Mouse (Mus musculus) limb, embryonic 10.5 days (tissue): ENCODE data around the gene Stat5b. TPM values are rescaled to one million over a fixed set of nuclear protein-coding genes. Genes with fewer than 3 reads are reported as not detected.

Source experiments
- DNase-seq: peaks from one replicate; pipeline ENCODE4 v3.0.0-alpha.2; 2017; ENCODE audit warnings: low spot score
- H3K27ac ChIP-seq: fragments of 300-500 bp; sonication (generic); 2 replicates; pipeline ENCODE4 v1.5.1; 2016; ENCODE audit warnings: mild to moderate bottlenecking
- H3K27me3 ChIP-seq: fragments of 300-500 bp; sonication (generic); 2 replicates; pipeline ENCODE4 v1.6.1; 2016; ENCODE audit warnings: low read depth, mild to moderate bottlenecking; ENCODE audit not compliant: poor library complexity, severe bottlenecking
- H3K36me3 ChIP-seq: fragments of 300-500 bp; sonication (generic); 2 replicates; pipeline ENCODE4 v1.6.1; 2016; ENCODE audit warnings: mild to moderate bottlenecking, moderate library complexity
- H3K4me1 ChIP-seq: fragments of 300-500 bp; sonication (generic); 2 replicates; pipeline ENCODE4 v1.6.1; 2016
- H3K4me3 ChIP-seq: fragments of 300-500 bp; sonication (generic); 2 replicates; pipeline ENCODE4 v1.5.1; 2016; ENCODE audit warnings: mild to moderate bottlenecking, moderate library complexity
- H3K9me3 ChIP-seq: fragments of 300-500 bp; sonication (generic); replicated peaks from 2 replicates; pipeline ENCODE4 v1.6.1; 2016; ENCODE audit warnings: mild to moderate bottlenecking
- WGBS: fragments of 180-500 bp; shearing (Covaris S2); methylation state at CpG from one replicate; pipeline ENCODE4 v1.1.7; 2016; 5-methylcytosine and 5-hydroxymethylcytosine counted together
- polyA plus RNA-seq: library from polyadenylated mRNA; unstranded; fragments of >200 nt; fragmentation: Nextera tagmentation; extraction: Ambion mirVana; gene quantifications from 2 replicates; pipeline ENCODE4 v1.2.1, GENCODE M21; 2016

Gene Stat5b
- polyA plus RNA-seq, 1 experiment from 2014 or later: 15.6 TPM

GRCm38 (mm10) chr11:100887236-100887635 lies 36.7 kb upstream of the Stat5b start:
- Histone ChIP-seq H3K27me3 (no peaks in the 10 kb centered on the region), H3K4me1 (0 out of 2 replicates have a peak, but pooled peaks cover 6% of the 10 kb centered on the region), H3K4me3 (no peak overlapping the region), H3K36me3 (peaks cover 25% of the 10 kb centered on the region; the same call in 1 of the 2 replicates), H3K9me3 (no peaks in the 10 kb centered on the region), H3K27ac (no peak overlapping the region)
- 88% methylated on average over 4 of the region's 4 CpGs for WGBS
- no peak for DNase-seq

- Histone ChIP-seq H3K4me3 (no peak overlapping the region), H3K27me3 (no peaks in the 10 kb centered on the region), H3K4me1 (0 out of 2 replicates have a peak, but pooled peaks cover 6% of the 10 kb centered on the region), H3K9me3 (no peaks in the 10 kb centered on the region), H3K27ac (no peak overlapping the region), H3K36me3 (peaks cover 25% of the 10 kb centered on the region; the same call in 1 of the 2 replicates)
- WGBS: 36% methylated on average over 8 of the region's 8 CpGs
- no peak for DNase-seq
These were observed 35.7 kb upstream of the Stat5b start for GRCm38 (mm10) chr11:100886188-100886740.

GRCm38 (mm10) chr11:100885472-100885871 lies 34.9 kb upstream of the Stat5b start:
- Histone ChIP-seq H3K4me3 (no peak overlapping the region), H3K36me3 (peaks cover 22% of the 10 kb centered on the region; the same call in 1 of the 2 replicates), H3K27me3 (no peaks in the 10 kb centered on the region), H3K4me1 (0 out of 2 replicates have a peak, but pooled peaks cover 6% of the 10 kb centered on the region), H3K27ac (no peak overlapping the region), H3K9me3 (no peaks in the 10 kb centered on the region)
- no peak for DNase-seq

GRCm38 (mm10) chr11:100883640-100884039 lies 33.1 kb upstream of the Stat5b start:
- no peak for DNase-seq
- Histone ChIP-seq H3K27ac (no peak overlapping the region), H3K27me3 (no peaks in the 10 kb centered on the region), H3K9me3 (no peaks in the 10 kb centered on the region), H3K36me3 (peaks cover 6% of the 10 kb centered on the region; the same call in 1 of the 2 replicates), H3K4me1 (peaks cover 7% of the 10 kb centered on the region; the same call in 1 of the 2 replicates), H3K4me3 (no peak overlapping the region)
- 95% methylated on average over 10 of the region's 10 CpGs for WGBS

- H3K27ac ChIP-seq: no peak overlapping the region
- H3K4me1 ChIP-seq: peaks cover 3% of the 10 kb centered on the region; the same call in 1 of the 2 replicates
- no peaks in the 10 kb centered on the region for H3K9me3 ChIP-seq
- H3K27me3 ChIP-seq: no peaks in the 10 kb centered on the region
- no peaks in the 10 kb centered on the region for H3K36me3 ChIP-seq
- no peak for DNase-seq
- no peak overlapping the region for H3K4me3 ChIP-seq
- WGBS: 82% methylated on average over 15 of the region's 15 CpGs
These were observed 29.0 kb upstream of the Stat5b start for GRCm38 (mm10) chr11:100879321-100880078.

GRCm38 (mm10) chr11:100875761-100876160 lies 25.2 kb upstream of the Stat5b start:
- Histone ChIP-seq H3K4me3 (no peak overlapping the region), H3K27me3 (no peaks in the 10 kb centered on the region), H3K4me1 (peaks cover 3% of the 10 kb centered on the region; the same call in 1 of the 2 replicates), H3K9me3 (no peaks in the 10 kb centered on the region), H3K27ac (no peak overlapping the region), H3K36me3 (no peaks in the 10 kb centered on the region)
- DNase-seq: no peak
- WGBS: 84% methylated on average over 3 of the region's 3 CpGs

- no peaks in the 10 kb centered on the region for H3K36me3 ChIP-seq
- H3K4me3 ChIP-seq: no peak overlapping the region
- WGBS: 79% methylated on average over 8 of the region's 8 CpGs
- H3K27me3 ChIP-seq: no peaks in the 10 kb centered on the region
- H3K4me1 ChIP-seq: no peaks in the 10 kb centered on the region
- DNase-seq: no peak
- no peaks in the 10 kb centered on the region for H3K9me3 ChIP-seq
- no peak overlapping the region for H3K27ac ChIP-seq
These were observed 20.4 kb upstream of the Stat5b start for GRCm38 (mm10) chr11:100870968-100871350.

- DNase-seq: no peak
- no peaks in the 10 kb centered on the region for H3K4me1 ChIP-seq
- no peaks in the 10 kb centered on the region for H3K36me3 ChIP-seq
- WGBS: 86% methylated on average over 10 of the region's 10 CpGs
- H3K27ac ChIP-seq: no peak overlapping the region
- H3K9me3 ChIP-seq: no peaks in the 10 kb centered on the region
- no peak overlapping the region for H3K4me3 ChIP-seq
- H3K27me3 ChIP-seq: no peaks in the 10 kb centered on the region
These were observed 19.9 kb upstream of the Stat5b start for GRCm38 (mm10) chr11:100870256-100870967.

- 84% methylated on average over 7 of the region's 7 CpGs for WGBS
- H3K4me1 ChIP-seq: peaks cover 2% of the 10 kb centered on the region
- H3K27ac ChIP-seq: no peak overlapping the region
- DNase-seq: no peak
- H3K27me3 ChIP-seq: peaks cover 33% of the 10 kb centered on the region
- no peaks in the 10 kb centered on the region for H3K36me3 ChIP-seq
- no peak overlapping the region for H3K4me3 ChIP-seq
- no peaks in the 10 kb centered on the region for H3K9me3 ChIP-seq
These were observed 15.1 kb upstream of the Stat5b start for GRCm38 (mm10) chr11:100865618-100866017.

- peaks cover 17% of the 10 kb centered on the region for H3K4me1 ChIP-seq
- peaks cover 58% of the 10 kb centered on the region for H3K27me3 ChIP-seq
- H3K27ac ChIP-seq: no peak overlapping the region
- H3K4me3 ChIP-seq: no peak overlapping the region
- WGBS: 89% methylated on average over 10 of the region's 10 CpGs
- no peaks in the 10 kb centered on the region for H3K9me3 ChIP-seq
- DNase-seq: no peak
- no peaks in the 10 kb centered on the region for H3K36me3 ChIP-seq
These were observed 12.6 kb upstream of the Stat5b start for GRCm38 (mm10) chr11:100863141-100863540.

GRCm38 (mm10) chr11:100861836-100862235 lies 11.3 kb upstream of the Stat5b start:
- Histone ChIP-seq H3K36me3 (no peaks in the 10 kb centered on the region), H3K4me3 (no peak overlapping the region), H3K27me3 (peaks cover 71% of the 10 kb centered on the region), H3K9me3 (no peaks in the 10 kb centered on the region), H3K4me1 (peaks cover 17% of the 10 kb centered on the region), H3K27ac (no peak overlapping the region)
- 22% methylated on average over 3 of the region's 3 CpGs for WGBS
- DNase-seq: no peak

GRCm38 (mm10) chr11:100861335-100861734 lies 10.8 kb upstream of the Stat5b start:
- peaks cover 76% of the 10 kb centered on the region for H3K27me3 ChIP-seq
- no peak overlapping the region for H3K4me3 ChIP-seq
- no peak overlapping the region for H3K27ac ChIP-seq
- H3K36me3 ChIP-seq: no peaks in the 10 kb centered on the region
- no peaks in the 10 kb centered on the region for H3K9me3 ChIP-seq
- DNase-seq: no peak
- WGBS: 86% methylated on average over 7 of the region's 7 CpGs
- peaks cover 17% of the 10 kb centered on the region for H3K4me1 ChIP-seq
